Mouse (Mus musculus): ENCODE data around the gene Mageb3. TPM values are rescaled to one million over a fixed set of nuclear protein-coding genes. Genes with fewer than 3 reads are reported as not detected.
"Not testable (repeated sequence)": the region's sequence is repeated elsewhere in the genome, so short reads cannot be mapped to it uniquely, and the experiment has no call there.

Gene Mageb3
- polyA plus RNA-seq, 2 experiments: 0.18 to 0.36 TPM

GRCm38 (mm10) chr2:121943364-121943763 is 12.5 kb downstream of the Mageb3 start:
- no peaks in the 10 kb centered on the region for H3K36me3 ChIP-seq (ENCODE audit: control insufficient read depth, insufficient read depth, low read length)
- no peak overlapping the region for H3K4me3 ChIP-seq (replicated peaks; ENCODE audit: low read length)
- ATAC-seq (ENCODE audit: low FRiP score, low read depth): no peak
- H3K9ac ChIP-seq (ENCODE audit: low read depth, low read length, severe bottlenecking): no peak overlapping the region
- WGBS: 77% methylated on average over 3 of the region's 3 CpGs
- no peak for TF ChIP-seq POLR2A (IDR thresholded peaks at IDR 0.05; ENCODE audit: borderline replicate concordance, extremely low read depth, insufficient read depth, insufficient read length)
- no peak overlapping the region for H3K4me2 ChIP-seq (replicated peaks; ENCODE audit: low read depth, low read length, severe bottlenecking)
- H3K27me3 ChIP-seq (ENCODE audit: control insufficient read depth, insufficient read depth, low read length): no peaks in the 10 kb centered on the region
- no peak overlapping the region for H3K27ac ChIP-seq (replicated peaks; ENCODE audit: low read depth, low read length)
- no peaks in the 10 kb centered on the region for H3K4me1 ChIP-seq (ENCODE audit: control insufficient read depth, insufficient read depth, low read length)
- no peaks in the 10 kb centered on the region for H3K9me3 ChIP-seq (ENCODE audit: control insufficient read depth, low read length)
- DNase-seq (ENCODE audit: low spot score): no peak

DNA sequence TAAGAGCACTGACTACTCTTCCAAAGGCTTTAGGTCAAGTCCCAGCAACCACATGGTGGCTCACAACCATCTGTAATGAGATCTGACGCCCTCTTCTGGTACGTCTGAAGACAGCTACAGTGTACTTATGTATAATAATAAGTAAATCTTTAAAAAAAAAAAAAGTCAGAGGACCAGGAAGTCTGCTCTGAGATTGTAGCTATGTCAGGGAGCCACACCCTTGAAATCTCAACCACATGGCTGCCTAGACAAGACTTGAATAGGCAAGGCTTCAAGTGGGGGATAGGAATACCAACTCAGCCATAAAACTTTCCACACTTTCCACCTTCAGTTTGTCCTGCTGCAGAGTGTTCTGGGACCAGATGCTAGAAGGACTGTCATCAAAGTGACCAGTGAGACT is 18.3 kb downstream of the Mageb3 start:
- not testable (repeated sequence) for DNase-seq (ENCODE audit: low spot score); H3K9ac ChIP-seq (ENCODE audit: low read depth, low read length, severe bottlenecking); H3K4me2 ChIP-seq (replicated peaks; ENCODE audit: low read depth, low read length, severe bottlenecking); H3K4me3 ChIP-seq (replicated peaks; ENCODE audit: low read length); H3K27ac ChIP-seq (replicated peaks; ENCODE audit: low read depth, low read length); H3K4me1 ChIP-seq (ENCODE audit: control insufficient read depth, insufficient read depth, low read length); ATAC-seq (ENCODE audit: low FRiP score, low read depth); H3K9me3 ChIP-seq (ENCODE audit: control insufficient read depth, low read length); H3K27me3 ChIP-seq (ENCODE audit: control insufficient read depth, insufficient read depth, low read length)
- 78% methylated on average over 2 of the region's 2 CpGs for WGBS
- peaks cover 14% of the 10 kb centered on the region for H3K36me3 ChIP-seq (ENCODE audit: control insufficient read depth, insufficient read depth, low read length)

GRCm38 (mm10) chr2:121916047-121916970 is 39.6 kb downstream of the Mageb3 start:
- H3K36me3 ChIP-seq (ENCODE audit: control insufficient read depth, insufficient read depth, low read length): peaks cover 33% of the 10 kb centered on the region
- H3K27ac ChIP-seq (replicated peaks; ENCODE audit: low read depth, low read length): no peak overlapping the region
- H3K4me3 ChIP-seq (replicated peaks; ENCODE audit: low read length): no peak overlapping the region
- TF ChIP-seq POLR2A (IDR thresholded peaks at IDR 0.05; ENCODE audit: borderline replicate concordance, extremely low read depth, insufficient read depth, insufficient read length): no peak
- peak; percentile 43 for DNase-seq (ENCODE audit: low spot score)
- H3K4me1 ChIP-seq (ENCODE audit: control insufficient read depth, insufficient read depth, low read length): no peaks in the 10 kb centered on the region
- H3K4me2 ChIP-seq (replicated peaks; ENCODE audit: low read depth, low read length, severe bottlenecking): no peak overlapping the region
- H3K9ac ChIP-seq (ENCODE audit: low read depth, low read length, severe bottlenecking): no peak overlapping the region
- WGBS: 86% methylated on average over 5 of the region's 5 CpGs
- no peaks in the 10 kb centered on the region for H3K9me3 ChIP-seq (ENCODE audit: control insufficient read depth, low read length)
- no peak for ATAC-seq (ENCODE audit: low FRiP score, low read depth)
- no peaks in the 10 kb centered on the region for H3K27me3 ChIP-seq (ENCODE audit: control insufficient read depth, insufficient read depth, low read length)

- Histone ChIP-seq H3K9ac (ENCODE audit: low read depth, low read length, severe bottlenecking) (no peak overlapping the region), H3K27ac (replicated peaks; ENCODE audit: low read depth, low read length) (no peak overlapping the region), H3K36me3 (ENCODE audit: control insufficient read depth, insufficient read depth, low read length) (peaks cover 51% of the 10 kb centered on the region), H3K4me3 (replicated peaks; ENCODE audit: low read length) (no peak overlapping the region), H3K27me3 (ENCODE audit: control insufficient read depth, insufficient read depth, low read length) (no peaks in the 10 kb centered on the region), H3K4me2 (replicated peaks; ENCODE audit: low read depth, low read length, severe bottlenecking) (no peak overlapping the region), H3K4me1 (ENCODE audit: control insufficient read depth, insufficient read depth, low read length) (no peaks in the 10 kb centered on the region), H3K9me3 (ENCODE audit: control insufficient read depth, low read length) (no peaks in the 10 kb centered on the region)
- WGBS: 75% methylated on average over 3 of the region's 3 CpGs
- DNase-seq (ENCODE audit: low spot score): no peak
- no peak for ATAC-seq (ENCODE audit: low FRiP score, low read depth)
- TF ChIP-seq POLR2A (IDR thresholded peaks at IDR 0.05; ENCODE audit: borderline replicate concordance, extremely low read depth, insufficient read depth, insufficient read length): no peak
Measured at GRCm38 (mm10) chr2:121909975-121910374, 45.9 kb downstream of the Mageb3 start.

Other genes with a start within 250 kb of the Mageb3 start
- 1.8 and 2.2 TPM in 2 replicates for gene Frmd5, start 149.0 kb downstream of the Mageb3 start, polyA plus RNA-seq (2012; rRNA removed)
- 0.78 and 1.3 TPM in 2 replicates for gene Frmd5, start 149.0 kb downstream of the Mageb3 start, polyA plus RNA-seq (2014; fragmentation: Nextera tagmentation; extraction: Ambion mirVana)
- gene Casc4, start 89.1 kb downstream of the Mageb3 start, polyA plus RNA-seq (2012; rRNA removed): 23.9 and 24.9 TPM in 2 replicates
- gene Casc4, start 89.1 kb downstream of the Mageb3 start, polyA plus RNA-seq (2014; fragmentation: Nextera tagmentation; extraction: Ambion mirVana): 22.7 and 23.4 TPM in 2 replicates
- gene Ctdspl2, start 91 bp downstream of the Mageb3 start, polyA plus RNA-seq (2012; rRNA removed): 30.0 and 33.0 TPM in 2 replicates
- gene Ctdspl2, start 91 bp downstream of the Mageb3 start, polyA plus RNA-seq (2014; fragmentation: Nextera tagmentation; extraction: Ambion mirVana): 51.2 and 61.9 TPM in 2 replicates
- gene Eif3j1, start 72.5 kb upstream of the Mageb3 start, polyA plus RNA-seq (2012; rRNA removed): 13.7 and 17.9 TPM in 2 replicates
- gene Eif3j1, start 72.5 kb upstream of the Mageb3 start, polyA plus RNA-seq (2014; fragmentation: Nextera tagmentation; extraction: Ambion mirVana): 11.0 and 12.1 TPM in 2 replicates
- 11.4 and 13.6 TPM in 2 replicates for gene Spg11, start 162.3 kb upstream of the Mageb3 start, polyA plus RNA-seq (2012; rRNA removed)
- 8.7 and 10.5 TPM in 2 replicates for gene Spg11, start 162.3 kb upstream of the Mageb3 start, polyA plus RNA-seq (2014; fragmentation: Nextera tagmentation; extraction: Ambion mirVana)
- gene B2m, start 191.6 kb upstream of the Mageb3 start, polyA plus RNA-seq (2012; rRNA removed): 125 and 145 TPM in 2 replicates
- 298 and 308 TPM in 2 replicates for gene B2m, start 191.6 kb upstream of the Mageb3 start, polyA plus RNA-seq (2014; fragmentation: Nextera tagmentation; extraction: Ambion mirVana)
- gene Trim69, start 204.6 kb upstream of the Mageb3 start, polyA plus RNA-seq (2012; rRNA removed): 0.08 and 0.17 TPM in 2 replicates
- gene Trim69, start 204.6 kb upstream of the Mageb3 start, polyA plus RNA-seq (2014; fragmentation: Nextera tagmentation; extraction: Ambion mirVana): not detected in 2 replicates
- gene Patl2, start 230.1 kb upstream of the Mageb3 start, polyA plus RNA-seq (2012; rRNA removed): 0.03 and 0.04 TPM in 2 replicates
- 0.17 TPM in 1 of 2 replicates, not detected in the other for gene Patl2, start 230.1 kb upstream of the Mageb3 start, polyA plus RNA-seq (2014; fragmentation: Nextera tagmentation; extraction: Ambion mirVana)
- gene Terb2, start 230.2 kb upstream of the Mageb3 start, polyA plus RNA-seq (2012; rRNA removed): not detected in 2 replicates
- not detected in 2 replicates for gene Terb2, start 230.2 kb upstream of the Mageb3 start, polyA plus RNA-seq (2014; fragmentation: Nextera tagmentation; extraction: Ambion mirVana)

Measured in limb, embryonic 14.5 days (tissue).